Mouse (Mus musculus): ENCODE measurements around the gene Casp14. TPM values are rescaled to one million over a fixed set of nuclear protein-coding genes. Genes with fewer than 3 reads are reported as not detected.

Casp14 gene
- total RNA-seq (2021), result not detected
- long read RNA-seq, result 0 reads

- DNase-seq (ENCODE audit: low spot score in 2 of 2), result no peak
These were observed at the start of gene Casp14 for GRCm38 (mm10) chr10:78718056-78718455. TSS of gene Casp14 (minus strand) at chr10:78718294.

GRCm38 (mm10) chr10:78765570-78765969 lies 47.5 kb upstream of the Casp14 start:
- DNase-seq (ENCODE audit: low spot score in 2 of 2), result no peak

GRCm38 (mm10) chr10:78756021-78756420 lies 37.9 kb upstream of the Casp14 start:
- DNase-seq (ENCODE audit: low spot score in 2 of 2), result peak; percentile 68 to 90

GRCm38 (mm10) chr10:78752452-78753191 lies 34.5 kb upstream of the Casp14 start, which contains the start of gene Ccdc105:
TSS of gene Ccdc105 (minus strand) at chr10:78753065.
- peak; percentile 71 to 83 for DNase-seq (ENCODE audit: low spot score in 2 of 2)

GRCm38 (mm10) chr10:78748946-78749345 lies 30.9 kb upstream of the Casp14 start:
- DNase-seq (ENCODE audit: low spot score in 2 of 2), result no peak

- DNase-seq (ENCODE audit: low spot score in 2 of 2), result no peak
These were observed 30.1 kb upstream of the Casp14 start for GRCm38 (mm10) chr10:78748161-78748560.

GRCm38 (mm10) chr10:78747035-78747721 lies 29.1 kb upstream of the Casp14 start:
- no peak for DNase-seq (ENCODE audit: low spot score in 2 of 2)

GRCm38 (mm10) chr10:78745453-78746232 lies 27.5 kb upstream of the Casp14 start:
- no peak for DNase-seq (ENCODE audit: low spot score in 2 of 2)

- DNase-seq (ENCODE audit: low spot score in 2 of 2), result no peak
These were observed 25.6 kb upstream of the Casp14 start for GRCm38 (mm10) chr10:78743721-78744120.

GRCm38 (mm10) chr10:78739821-78740220 lies 21.7 kb upstream of the Casp14 start:
- DNase-seq (ENCODE audit: low spot score in 2 of 2), result no peak

GRCm38 (mm10) chr10:78727876-78728275 lies 9.8 kb upstream of the Casp14 start:
- no peak for DNase-seq (ENCODE audit: low spot score in 2 of 2)

GRCm38 (mm10) chr10:78727035-78727434 lies 8.9 kb upstream of the Casp14 start:
- DNase-seq (ENCODE audit: low spot score in 2 of 2), result no peak

- DNase-seq (ENCODE audit: low spot score in 2 of 2), result no peak
These were observed 5.3 kb upstream of the Casp14 start for GRCm38 (mm10) chr10:78723416-78723815.

- peak; percentile 48 to 76 for DNase-seq (ENCODE audit: low spot score in 2 of 2)
These were observed 4.6 kb upstream of the Casp14 start for GRCm38 (mm10) chr10:78722654-78723053.

- no peak for DNase-seq (ENCODE audit: low spot score in 2 of 2)
These were observed 3.9 kb upstream of the Casp14 start for GRCm38 (mm10) chr10:78722036-78722435.

GRCm38 (mm10) chr10:78716231-78716630 lies 1.9 kb downstream of the Casp14 start:
- DNase-seq (ENCODE audit: low spot score in 2 of 2), result no peak

- DNase-seq (ENCODE audit: low spot score in 2 of 2), result no peak
These were observed 2.9 kb downstream of the Casp14 start for GRCm38 (mm10) chr10:78715156-78715555.

- DNase-seq (ENCODE audit: low spot score in 2 of 2), result no peak
These were observed 4.0 kb downstream of the Casp14 start for GRCm38 (mm10) chr10:78714129-78714528.

GRCm38 (mm10) chr10:78710706-78711105 lies 7.4 kb downstream of the Casp14 start:
- no peak for DNase-seq (ENCODE audit: low spot score in 2 of 2)

- no peak for DNase-seq (ENCODE audit: low spot score in 2 of 2)
These were observed 17.2 kb downstream of the Casp14 start for GRCm38 (mm10) chr10:78700881-78701280.

GRCm38 (mm10) chr10:78689973-78690372 lies 28.1 kb downstream of the Casp14 start:
- DNase-seq (ENCODE audit: low spot score in 2 of 2), result no peak

Measured in layer of hippocampus, adult 18-20 months (tissue).